Mouse (Mus musculus): Measurements from ENCODE around the gene Rere. TPM values are rescaled to one million over a fixed set of nuclear protein-coding genes. Genes with fewer than 3 reads are reported as not detected.

Gene Rere
- polyA plus RNA-seq, 1 experiment from 2014 or later = 23.7 TPM

DNA sequence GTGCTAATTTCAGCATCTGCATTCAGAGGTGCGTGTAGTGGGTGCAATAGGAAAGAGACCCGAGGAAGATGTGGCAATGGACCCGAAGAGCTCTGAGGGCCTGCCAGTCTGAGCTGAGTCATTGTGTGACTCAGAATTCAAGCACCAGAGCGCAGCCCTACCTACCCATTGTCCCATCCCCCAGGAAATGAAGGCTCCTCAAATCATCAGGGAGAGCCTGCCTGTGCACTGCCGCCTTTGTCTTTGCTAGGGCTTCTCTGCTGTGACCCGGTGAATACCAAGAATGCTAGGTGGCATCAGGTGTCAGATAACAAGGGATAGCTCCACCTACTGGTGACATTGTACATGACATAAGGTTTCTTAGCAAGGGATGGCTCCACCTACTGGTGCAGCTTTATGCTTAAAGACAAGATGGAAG is 41.5 kb upstream of the Rere start:
- no peak for ATAC-seq (ENCODE audit: insufficient read depth, low FRiP score, low read depth)
- peak overlapping the region; percentile 93 for H3K4me3 ChIP-seq (replicated peaks)
- H3K9ac ChIP-seq = no peak overlapping the region
- H3K36me3 ChIP-seq = peaks cover 43% of the 10 kb centered on the region
- WGBS = 13% methylated on average over 6 of the region's 6 CpGs
- H3K27ac ChIP-seq = peak overlapping the region; percentile 97
- H3K9me3 ChIP-seq = no peaks in the 10 kb centered on the region
- peaks cover 38% of the 10 kb centered on the region for H3K4me1 ChIP-seq
- H3K27me3 ChIP-seq (replicated peaks) = no peaks in the 10 kb centered on the region
- peak overlapping the region; percentile 61 for H3K4me2 ChIP-seq

DNA sequence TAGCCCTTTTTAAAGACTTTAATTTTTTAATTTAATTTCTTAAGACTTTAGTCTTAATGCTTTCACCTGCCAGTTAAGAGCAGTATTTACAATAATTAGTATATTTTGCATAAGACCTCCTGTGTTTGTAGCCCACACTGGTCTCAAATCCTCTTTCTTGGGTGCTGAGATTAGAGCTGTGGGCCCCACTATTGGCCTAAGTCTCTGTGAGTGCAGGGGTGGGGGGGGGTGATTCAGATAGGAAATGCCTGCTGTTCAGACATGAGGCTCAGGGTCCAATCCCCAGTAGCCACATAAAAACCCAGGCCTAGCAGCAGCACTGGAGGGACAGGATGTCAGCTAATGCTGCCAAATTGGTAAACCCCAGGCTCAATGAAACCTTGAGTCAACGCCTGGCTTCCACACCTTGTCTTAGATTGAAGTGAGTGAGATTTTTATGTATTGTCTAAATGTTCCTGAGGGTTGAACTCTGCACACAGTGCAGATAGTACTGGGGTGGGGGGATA is 41.0 kb upstream of the Rere start:
- peaks cover 47% of the 10 kb centered on the region for H3K36me3 ChIP-seq
- no peaks in the 10 kb centered on the region for H3K27me3 ChIP-seq (replicated peaks)
- peaks cover 38% of the 10 kb centered on the region for H3K4me1 ChIP-seq
- H3K9me3 ChIP-seq = no peaks in the 10 kb centered on the region
- no peak for ATAC-seq (ENCODE audit: insufficient read depth, low FRiP score, low read depth)
- H3K9ac ChIP-seq = 0 out of 2 replicates have a peak overlapping the region, but pooled peaks have one; percentile 9
- H3K4me2 ChIP-seq = 0 out of 2 replicates have a peak overlapping the region, but pooled peaks have one; percentile 16
- 76% methylated on average over 1 of the region's 1 CpGs for WGBS
- H3K27ac ChIP-seq = no peak overlapping the region
- H3K4me3 ChIP-seq (replicated peaks) = no peak overlapping the region

DNA sequence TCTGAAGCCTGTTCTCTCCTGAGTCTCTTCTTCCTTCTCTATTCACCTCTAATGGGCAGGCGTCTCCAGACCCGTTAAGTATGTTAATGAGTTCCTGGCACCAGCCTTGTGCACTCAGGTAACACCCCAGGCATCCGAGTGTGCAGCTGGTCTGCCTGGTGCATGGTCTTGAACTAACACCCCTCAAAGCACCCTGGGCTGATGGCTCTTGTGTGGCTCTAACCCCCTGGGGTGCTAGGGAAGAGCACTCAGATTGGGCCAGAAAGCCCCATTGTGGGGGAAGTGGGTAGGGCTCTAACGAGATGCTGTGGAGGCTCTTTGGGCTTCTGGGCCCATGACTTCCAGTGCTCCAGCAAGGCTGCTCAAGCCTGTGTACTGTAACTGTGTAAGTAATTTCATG is 39.7 kb upstream of the Rere start:
- no peak for ATAC-seq (ENCODE audit: insufficient read depth, low FRiP score, low read depth)
- Histone ChIP-seq H3K27ac (no peak overlapping the region), H3K4me2 (no peak overlapping the region), H3K9ac (no peak overlapping the region), H3K4me3 (replicated peaks) (no peak overlapping the region), H3K4me1 (peaks cover 38% of the 10 kb centered on the region), H3K36me3 (peaks cover 56% of the 10 kb centered on the region), H3K27me3 (replicated peaks) (no peaks in the 10 kb centered on the region), H3K9me3 (no peaks in the 10 kb centered on the region)
- WGBS = 78% methylated on average over 4 of the region's 4 CpGs

DNA sequence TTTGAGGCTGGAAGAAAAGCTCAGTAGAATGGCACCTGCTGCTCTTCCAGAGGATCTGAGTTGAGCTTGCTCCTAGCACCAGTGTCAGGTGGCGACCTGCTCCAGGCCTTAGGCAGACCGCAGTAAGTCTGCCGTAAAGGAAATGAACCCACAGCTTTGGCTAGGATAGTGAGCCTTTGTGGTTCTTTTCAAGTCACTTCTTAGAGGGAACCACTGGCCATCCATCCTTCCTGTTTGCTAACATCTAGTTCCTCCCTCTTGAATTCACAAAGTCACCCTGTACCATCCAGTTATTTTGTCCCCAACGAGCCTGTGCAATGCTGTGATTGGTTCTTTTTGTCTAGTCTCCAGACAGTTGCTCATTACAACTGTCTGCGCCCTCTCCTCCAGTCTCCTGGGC is 38.7 kb upstream of the Rere start:
- Histone ChIP-seq H3K9ac (no peak overlapping the region), H3K36me3 (peaks cover 64% of the 10 kb centered on the region), H3K4me1 (peaks cover 38% of the 10 kb centered on the region), H3K4me2 (no peak overlapping the region), H3K27me3 (replicated peaks) (no peaks in the 10 kb centered on the region), H3K4me3 (replicated peaks) (no peak overlapping the region), H3K9me3 (no peaks in the 10 kb centered on the region), H3K27ac (no peak overlapping the region)
- WGBS = 80% methylated on average over 5 of the region's 5 CpGs
- ATAC-seq (ENCODE audit: insufficient read depth, low FRiP score, low read depth) = no peak

DNA sequence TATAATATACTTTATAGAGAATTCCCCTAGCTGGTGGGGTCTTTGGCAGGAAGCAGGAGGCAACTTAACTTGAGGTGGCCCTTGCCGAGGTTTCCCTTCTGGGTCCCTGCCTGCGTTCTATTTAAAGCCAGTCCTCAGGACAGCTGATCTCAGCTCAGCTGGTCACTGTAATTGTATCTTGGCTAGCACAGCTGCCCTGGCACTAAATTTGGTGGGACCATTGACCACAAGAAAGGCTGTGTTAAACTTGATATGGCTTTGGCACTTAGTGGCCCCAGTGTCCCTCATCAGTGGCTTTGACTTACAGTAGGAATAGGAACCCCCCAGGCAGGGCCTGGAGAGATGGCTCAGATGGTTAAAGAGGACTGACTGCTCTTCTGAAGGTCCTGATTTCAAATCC is 35.6 kb upstream of the Rere start:
- Histone ChIP-seq H3K27me3 (replicated peaks) (no peaks in the 10 kb centered on the region), H3K4me2 (no peak overlapping the region), H3K9ac (no peak overlapping the region), H3K36me3 (peaks cover 76% of the 10 kb centered on the region), H3K27ac (no peak overlapping the region), H3K4me3 (replicated peaks) (no peak overlapping the region), H3K9me3 (no peaks in the 10 kb centered on the region), H3K4me1 (peaks cover 17% of the 10 kb centered on the region)
- 79% methylated on average over 2 of the region's 2 CpGs for whole genome bisulfite sequencing
- no peak for ATAC-seq (ENCODE audit: insufficient read depth, low FRiP score, low read depth)

DNA sequence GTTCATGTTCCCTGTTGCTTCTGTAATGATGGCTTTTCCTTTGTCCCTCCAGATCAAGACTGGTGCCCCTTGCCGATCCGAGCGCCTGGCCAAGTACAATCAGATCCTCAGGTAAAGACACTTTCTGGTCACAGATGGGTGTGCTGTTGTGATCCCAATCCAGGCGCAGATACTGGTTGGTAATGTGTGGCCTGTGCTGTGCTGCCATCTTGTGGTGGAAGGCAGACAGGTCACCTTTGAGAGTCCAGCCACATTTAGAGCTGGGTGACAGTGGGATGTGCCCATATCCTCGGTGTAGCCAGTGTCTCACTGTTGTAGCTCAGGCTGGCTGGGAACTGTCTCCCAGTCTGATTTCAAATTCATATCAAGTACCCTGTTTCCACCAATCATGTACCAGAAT is 33.4 kb upstream of the Rere start:
- 61% methylated on average over 5 of the region's 5 CpGs for WGBS
- Histone ChIP-seq H3K36me3 (peaks cover 58% of the 10 kb centered on the region), H3K4me2 (no peak overlapping the region), H3K9ac (no peak overlapping the region), H3K4me3 (replicated peaks) (no peak overlapping the region), H3K27ac (no peak overlapping the region), H3K4me1 (no peaks in the 10 kb centered on the region), H3K9me3 (no peaks in the 10 kb centered on the region), H3K27me3 (replicated peaks) (no peaks in the 10 kb centered on the region)
- ATAC-seq (ENCODE audit: insufficient read depth, low FRiP score, low read depth) = no peak; the same call in 1 of the 2 replicates

DNA sequence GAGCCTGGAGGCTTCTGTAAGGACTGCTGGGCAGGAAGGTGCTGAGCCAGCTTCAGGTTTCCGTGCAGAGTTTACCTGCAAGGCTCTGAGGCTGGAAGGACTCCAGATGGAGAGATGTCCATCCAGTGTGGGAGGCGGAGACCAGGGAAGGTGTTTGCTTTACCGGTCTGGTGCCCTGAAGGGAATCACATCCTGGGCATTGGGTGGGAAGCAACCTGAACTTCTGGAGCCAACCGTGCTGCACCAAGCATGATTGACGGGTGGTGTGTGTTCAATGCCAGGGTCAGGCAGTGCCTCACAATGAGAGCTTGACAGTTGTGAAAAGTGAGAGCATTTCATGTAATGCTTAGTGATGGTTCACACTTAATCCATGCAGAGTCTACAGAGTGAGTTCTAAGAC is 32.5 kb upstream of the Rere start:
- no peak overlapping the region for H3K9ac ChIP-seq
- H3K4me3 ChIP-seq (replicated peaks) = no peak overlapping the region
- no peaks in the 10 kb centered on the region for H3K4me1 ChIP-seq
- no peak overlapping the region for H3K27ac ChIP-seq
- ATAC-seq (ENCODE audit: insufficient read depth, low FRiP score, low read depth) = no peak
- no peaks in the 10 kb centered on the region for H3K27me3 ChIP-seq (replicated peaks)
- H3K9me3 ChIP-seq = no peaks in the 10 kb centered on the region
- peaks cover 50% of the 10 kb centered on the region for H3K36me3 ChIP-seq
- no peak overlapping the region for H3K4me2 ChIP-seq
- 73% methylated on average over 5 of the region's 5 CpGs for WGBS

DNA sequence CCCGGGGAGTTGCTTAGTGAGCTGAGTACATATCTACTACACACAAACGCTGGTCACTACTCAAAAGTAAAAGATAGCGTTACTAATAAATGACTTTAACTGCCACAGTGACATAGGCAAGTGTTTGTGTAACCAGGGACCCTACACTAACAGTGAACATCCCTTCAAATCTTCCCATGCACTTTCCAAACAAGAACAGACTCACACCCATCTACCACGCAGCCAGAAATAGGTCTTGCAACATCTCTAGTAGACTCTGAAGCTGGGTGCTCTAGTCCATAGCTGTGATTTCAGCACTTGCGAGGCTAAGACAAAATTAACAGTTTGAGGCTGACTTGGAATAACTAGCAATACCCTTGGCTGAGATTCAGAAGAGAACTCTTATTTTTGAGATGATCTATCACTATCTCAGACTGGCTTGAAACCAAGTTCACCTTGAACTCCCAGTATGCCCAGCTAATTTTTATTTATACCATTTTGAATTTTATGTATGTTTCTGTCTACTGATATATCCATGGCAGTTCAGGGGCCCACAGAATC is 31.6 kb upstream of the Rere start:
- 57% methylated on average over 5 of the region's 5 CpGs for WGBS
- no peaks in the 10 kb centered on the region for H3K4me1 ChIP-seq
- H3K27me3 ChIP-seq (replicated peaks) = no peaks in the 10 kb centered on the region
- H3K36me3 ChIP-seq = peaks cover 41% of the 10 kb centered on the region
- no peak overlapping the region for H3K27ac ChIP-seq
- H3K4me3 ChIP-seq (replicated peaks) = no peak overlapping the region
- no peak for ATAC-seq (ENCODE audit: insufficient read depth, low FRiP score, low read depth)
- no peak overlapping the region for H3K9ac ChIP-seq
- H3K4me2 ChIP-seq = no peak overlapping the region
- no peaks in the 10 kb centered on the region for H3K9me3 ChIP-seq

DNA sequence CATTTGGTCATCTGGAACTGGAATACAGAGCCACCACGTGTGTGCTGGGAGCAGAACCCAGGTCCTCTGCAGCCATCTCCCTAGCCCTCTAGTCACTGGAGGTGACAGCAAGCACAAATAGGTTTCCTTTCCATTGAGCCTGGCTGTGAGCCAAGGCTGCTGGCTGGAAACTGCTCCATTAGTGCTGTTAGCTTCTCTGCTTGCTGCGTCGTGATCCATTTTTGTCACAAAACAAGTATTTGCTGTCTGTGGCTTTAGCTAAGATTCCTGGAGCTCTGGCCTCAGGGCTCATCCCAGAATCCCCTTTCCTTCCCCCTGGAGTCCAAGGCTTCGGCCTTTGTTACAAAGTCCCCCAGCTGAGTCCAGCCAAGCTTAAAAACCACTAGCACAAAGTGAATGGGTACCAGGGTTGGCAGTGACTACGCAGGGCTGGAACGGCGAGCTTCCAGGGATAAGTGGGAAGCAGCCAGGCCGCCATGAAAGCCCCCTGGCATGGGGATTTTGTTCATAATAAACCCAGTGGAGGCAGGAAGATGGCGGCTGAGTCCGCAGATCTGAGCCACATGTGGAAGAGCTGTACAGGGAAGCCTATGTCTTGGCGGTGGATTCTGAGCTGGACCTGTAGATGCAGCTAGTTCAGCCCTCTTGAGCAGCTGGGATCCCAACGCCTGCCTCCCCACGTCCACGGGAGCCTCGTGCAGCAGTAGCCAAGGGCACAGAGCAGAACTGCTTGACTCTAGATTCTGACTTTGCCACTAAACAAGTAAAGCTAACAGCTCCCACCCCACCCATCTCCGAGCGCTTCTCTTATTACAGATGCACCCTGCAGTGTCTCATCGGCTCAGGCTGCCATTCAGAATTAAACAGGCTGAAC is 30.7 kb upstream of the Rere start:
- H3K27ac ChIP-seq = peak overlapping the region; percentile 1; the same call in 1 of the 2 replicates
- H3K4me3 ChIP-seq (replicated peaks) = no peak overlapping the region
- no peak overlapping the region for H3K9ac ChIP-seq
- H3K36me3 ChIP-seq = peaks cover 33% of the 10 kb centered on the region
- H3K9me3 ChIP-seq = no peaks in the 10 kb centered on the region
- no peak overlapping the region for H3K4me2 ChIP-seq
- H3K4me1 ChIP-seq = no peaks in the 10 kb centered on the region
- 59% methylated on average over 18 of the region's 18 CpGs for WGBS
- ATAC-seq (ENCODE audit: insufficient read depth, low FRiP score, low read depth) = no peak
- no peaks in the 10 kb centered on the region for H3K27me3 ChIP-seq (replicated peaks)

DNA sequence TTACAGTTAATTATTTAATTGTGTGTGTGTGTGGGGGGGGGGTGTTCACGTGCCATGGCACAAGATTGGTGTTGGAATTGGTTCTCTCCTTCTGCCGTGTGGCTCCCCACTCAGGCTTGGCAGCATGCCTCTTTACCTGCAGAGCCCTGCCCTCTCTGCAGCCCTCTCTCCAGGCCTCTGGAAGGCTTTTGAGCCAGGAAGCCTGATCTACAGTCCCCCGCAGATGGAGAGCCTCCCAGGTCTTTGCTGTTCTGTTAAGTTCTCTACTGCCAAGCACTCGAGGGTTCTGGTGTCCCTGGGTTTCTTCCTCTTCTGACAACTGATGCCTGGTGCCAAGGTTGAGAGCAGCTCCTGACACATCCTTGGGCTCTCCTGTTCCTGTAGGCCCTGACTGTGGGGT is 27.0 kb upstream of the Rere start:
- Histone ChIP-seq H3K36me3 (peaks cover 9% of the 10 kb centered on the region), H3K27me3 (replicated peaks) (no peaks in the 10 kb centered on the region), H3K4me1 (peaks cover 16% of the 10 kb centered on the region; the same call in 1 of the 2 replicates), H3K4me2 (no peak overlapping the region), H3K9me3 (no peaks in the 10 kb centered on the region), H3K4me3 (replicated peaks) (no peak overlapping the region), H3K27ac (no peak overlapping the region), H3K9ac (no peak overlapping the region)
- ATAC-seq (ENCODE audit: insufficient read depth, low FRiP score, low read depth) = no peak
- 58% methylated on average over 4 of the region's 4 CpGs for WGBS

DNA sequence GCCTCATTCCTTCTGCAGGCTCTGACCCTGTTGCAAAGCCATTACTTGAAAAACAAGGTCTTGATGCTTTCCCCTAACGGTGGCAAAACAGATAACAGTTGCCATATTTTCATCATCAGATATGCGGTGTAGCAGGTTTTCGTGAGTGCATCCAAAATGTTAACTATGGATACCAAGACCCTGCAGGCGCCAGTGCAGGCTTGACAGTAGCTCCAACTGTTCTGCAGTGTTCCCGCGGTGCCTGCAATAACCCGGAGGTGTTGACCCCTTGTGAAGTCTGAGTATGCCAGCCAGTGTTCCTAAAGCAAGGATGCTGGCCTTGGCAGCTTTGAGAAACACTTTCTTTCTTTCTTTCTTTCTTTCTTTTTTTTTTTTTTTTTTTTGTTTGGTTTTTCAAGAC is 26.3 kb upstream of the Rere start:
- Histone ChIP-seq H3K4me3 (replicated peaks) (no peak overlapping the region), H3K4me2 (no peak overlapping the region), H3K9me3 (no peaks in the 10 kb centered on the region), H3K4me1 (peaks cover 16% of the 10 kb centered on the region; the same call in 1 of the 2 replicates), H3K9ac (no peak overlapping the region), H3K36me3 (peaks cover 4% of the 10 kb centered on the region; the same call in 1 of the 2 replicates), H3K27me3 (replicated peaks) (no peaks in the 10 kb centered on the region), H3K27ac (no peak overlapping the region)
- no peak for ATAC-seq (ENCODE audit: insufficient read depth, low FRiP score, low read depth)
- WGBS = 81% methylated on average over 7 of the region's 7 CpGs

Data from stomach, embryonic 15.5 days (tissue).